ENCODE assay signal across 18 mouse cellular contexts in the genomic region with DNA sequence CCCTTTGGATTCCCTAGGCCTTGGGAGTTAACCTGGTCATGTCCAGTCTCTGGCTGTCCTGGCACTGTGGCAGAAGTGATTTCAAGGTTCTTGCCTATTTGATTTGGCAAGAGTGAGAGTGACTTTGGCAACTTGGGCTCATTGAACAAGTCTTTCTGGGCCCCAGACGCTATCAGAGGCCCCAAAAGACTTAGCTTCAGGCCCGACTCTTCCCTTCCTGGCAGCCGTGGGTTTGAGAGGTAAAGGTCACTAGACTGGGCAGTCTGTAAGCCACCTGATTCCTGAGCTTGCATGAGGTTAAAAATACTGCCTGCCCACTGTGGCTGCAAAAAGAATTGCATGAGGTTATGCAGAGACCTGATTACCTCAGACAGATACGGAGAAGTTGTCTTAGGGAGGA. TPM values are rescaled to one million over a fixed set of nuclear protein-coding genes. Genes with fewer than 3 reads are reported as not detected.
"Had no signal": no experiment of that assay in that cellular context is flagged by ENCODE, and none has a peak within 500 bp of the region (broad histone marks: within the 10 kb centered on the region; RNA-seq: fewer than 3 reads in every experiment).

No protein-coding gene starts in this region.

- DNase-seq: lung, adult 18-20 months; right cerebral cortex, postnatal 14 days; thymus, postnatal 36 days had no signal

RNA-seq across cellular contexts. Expression of a gene that starts 13.4 kb away (rescaled TPM):
- total RNA-seq: layer of hippocampus, postnatal 25 days; left cerebral cortex, adult 2 months; left cerebral cortex, postnatal 25 days; megakaryocyte-erythroid progenitor cell, adult 5-6 weeks had no signal
- polyA plus RNA-seq: kidney, embryonic 16.5 days; limb, embryonic 11.5 days; limb, embryonic 15.5 days; liver, embryonic 14.5 days; lung, embryonic 16.5 days; midbrain, embryonic 12.5 days; midbrain, embryonic 16.5 days; neural tube, embryonic 13.5 days; small intestine, adult 2 months; stomach, embryonic 16.5 days; thymus, postnatal 0 days had no signal
